Mouse (Mus musculus): ENCODE measurements around the gene Ext2. TPM values are rescaled to one million over a fixed set of nuclear protein-coding genes. Genes with fewer than 3 reads are reported as not detected.

Gene Ext2
- polyA plus RNA-seq, 1 experiment from 2014 or later = 126 TPM

DNA sequence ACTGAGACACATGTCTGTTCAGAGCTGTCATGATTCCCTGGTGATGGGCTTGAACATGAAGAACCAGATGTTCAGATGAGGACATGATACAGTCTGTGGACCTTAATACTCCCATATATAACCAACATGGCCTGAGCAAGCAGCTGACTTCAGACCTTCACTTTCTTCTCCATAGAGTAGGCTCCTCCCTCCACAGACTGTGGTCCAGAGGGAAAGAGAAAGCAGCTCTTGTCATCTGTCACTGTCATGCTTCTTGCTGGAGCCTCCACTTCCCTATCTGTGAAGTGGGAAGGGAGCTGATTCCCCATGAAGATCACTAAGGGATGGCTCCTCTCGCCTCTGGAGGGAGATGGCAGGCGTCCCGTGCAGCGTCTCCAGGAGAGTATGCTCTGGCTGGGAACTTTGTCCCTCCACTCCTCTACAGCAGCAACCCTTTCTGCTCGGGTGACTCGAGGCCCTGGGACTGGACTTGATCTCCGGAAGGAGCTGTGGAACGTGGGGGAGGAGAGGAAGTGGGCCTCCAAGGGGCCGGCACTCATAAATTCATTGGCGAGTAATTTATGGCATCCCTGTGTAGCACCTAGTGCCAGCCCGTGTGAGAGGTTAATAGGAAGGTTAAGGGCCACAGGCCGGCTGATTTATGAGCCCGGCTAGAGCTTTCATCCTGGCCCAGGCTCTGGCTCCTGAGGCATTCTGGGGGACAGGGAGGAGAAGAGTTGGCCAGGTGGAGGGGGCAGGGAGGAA is 197.5 kb downstream of the Ext2 start:
- ATAC-seq (ENCODE audit: low FRiP score, low TSS enrichment) = peak; percentile 92
- H3K4me2 ChIP-seq (replicated peaks; ENCODE audit: low read depth, low read length) = no peak overlapping the region
- WGBS = 2% methylated on average over 13 of the region's 13 CpGs

DNA sequence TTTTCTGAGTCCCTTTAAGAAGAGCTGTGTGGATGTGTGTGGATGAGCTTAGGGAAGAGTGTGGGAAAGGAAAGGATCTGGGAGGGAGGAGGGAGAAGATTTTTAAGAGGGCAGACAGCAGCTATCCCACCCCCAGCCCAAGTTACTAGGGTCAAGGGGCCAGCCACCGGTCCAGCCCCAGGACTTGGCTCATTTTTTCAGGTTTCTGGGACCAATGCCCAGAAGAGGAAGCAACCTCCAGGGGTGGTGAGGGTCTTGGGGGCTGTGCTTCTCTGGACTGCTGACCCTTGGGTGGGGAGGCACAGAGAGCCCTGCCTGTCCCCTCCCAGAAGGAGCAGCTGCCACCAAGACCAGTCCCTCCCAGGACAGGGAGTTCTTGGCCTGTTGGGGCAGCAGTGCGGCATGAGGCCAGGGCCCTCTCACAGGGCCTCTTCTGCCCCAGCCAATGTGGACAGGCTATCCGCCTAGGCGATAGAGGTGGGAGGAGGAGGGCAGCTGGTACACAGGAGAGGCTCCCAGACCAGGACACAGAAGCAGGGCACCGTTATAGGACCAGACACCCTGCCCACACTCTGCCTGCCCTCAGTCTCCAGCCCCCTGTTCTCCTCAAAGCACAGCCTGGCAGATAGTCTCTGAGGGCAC is 203.0 kb downstream of the Ext2 start:
- peak; percentile 65 for ATAC-seq (ENCODE audit: low FRiP score, low TSS enrichment)

More for the DNA sequence above, 197.5 kb downstream of the Ext2 start:
- H3K4me3 ChIP-seq (ENCODE audit: low read length) = no peak overlapping the region
- H3K9ac ChIP-seq (replicated peaks; ENCODE audit: low read length) = no peak overlapping the region
- H3K27me3 ChIP-seq (ENCODE audit: insufficient read depth, low read length) = peaks cover 25% of the 10 kb centered on the region
- 0 out of 2 replicates have a peak overlapping the region, but pooled peaks have one; percentile 25 for H3K27ac ChIP-seq (ENCODE audit: low read length)
- H3K4me1 ChIP-seq (ENCODE audit: insufficient read depth, low read length) = peaks cover 11% of the 10 kb centered on the region
- no peaks in the 10 kb centered on the region for H3K9me3 ChIP-seq (ENCODE audit: low read length)
- no peaks in the 10 kb centered on the region for H3K36me3 ChIP-seq (ENCODE audit: insufficient read depth, low read length)

DNA sequence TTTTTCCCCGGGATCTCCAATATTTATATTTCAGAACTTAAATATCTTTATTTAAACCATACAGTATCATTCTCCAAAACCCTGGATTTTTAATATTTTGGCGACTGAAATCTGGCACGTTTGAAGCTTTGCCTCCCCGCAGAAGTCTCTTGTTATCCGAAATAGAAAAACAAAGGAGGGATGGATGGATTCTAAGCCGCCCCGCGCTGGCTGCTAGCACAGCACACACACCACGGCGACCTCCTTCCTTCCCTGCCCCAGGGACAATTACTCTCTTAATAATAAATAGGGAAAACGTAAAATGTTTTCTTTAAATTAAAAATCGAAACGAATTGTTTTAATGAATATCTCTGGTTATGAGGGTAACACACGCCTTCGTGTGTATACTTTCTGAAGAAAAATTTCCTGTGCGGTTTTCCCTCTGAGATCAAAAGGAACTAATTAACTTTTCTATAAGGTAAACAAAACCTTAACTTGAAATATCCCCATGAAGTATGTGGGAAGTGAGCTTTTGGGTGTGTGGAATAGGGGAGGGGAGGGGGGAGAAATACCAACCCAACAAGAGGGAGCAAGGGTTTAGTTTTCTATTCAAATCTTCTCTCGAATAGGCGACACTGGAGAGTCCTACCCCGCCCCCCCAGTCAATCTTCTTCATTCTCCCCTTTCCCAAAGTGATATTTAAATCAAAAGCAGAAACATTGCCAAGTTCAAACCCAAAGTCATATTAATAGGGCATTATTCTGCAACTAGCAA is 203.7 kb downstream of the Ext2 start:
- peaks cover 13% of the 10 kb centered on the region for H3K4me1 ChIP-seq (ENCODE audit: insufficient read depth, low read length)
- 39% methylated on average over 19 of the region's 19 CpGs for WGBS
- ATAC-seq (ENCODE audit: low FRiP score, low TSS enrichment) = no peak
- H3K9me3 ChIP-seq (ENCODE audit: low read length) = no peaks in the 10 kb centered on the region
- H3K4me2 ChIP-seq (replicated peaks; ENCODE audit: low read depth, low read length) = no peak overlapping the region
- H3K4me3 ChIP-seq (ENCODE audit: low read length) = no peak overlapping the region
- no peak overlapping the region for H3K9ac ChIP-seq (replicated peaks; ENCODE audit: low read length)
- no peaks in the 10 kb centered on the region for H3K36me3 ChIP-seq (ENCODE audit: insufficient read depth, low read length)
- peaks cover 43% of the 10 kb centered on the region for H3K27me3 ChIP-seq (ENCODE audit: insufficient read depth, low read length)
- H3K27ac ChIP-seq (ENCODE audit: low read length) = no peak overlapping the region

More for the DNA sequence above, 203.0 kb downstream of the Ext2 start:
- Histone ChIP-seq H3K9me3 (ENCODE audit: low read length) (no peaks in the 10 kb centered on the region), H3K27ac (ENCODE audit: low read length) (no peak overlapping the region), H3K4me3 (ENCODE audit: low read length) (no peak overlapping the region), H3K4me1 (ENCODE audit: insufficient read depth, low read length) (peaks cover 13% of the 10 kb centered on the region), H3K36me3 (ENCODE audit: insufficient read depth, low read length) (no peaks in the 10 kb centered on the region), H3K4me2 (replicated peaks; ENCODE audit: low read depth, low read length) (no peak overlapping the region), H3K9ac (replicated peaks; ENCODE audit: low read length) (no peak overlapping the region), H3K27me3 (ENCODE audit: insufficient read depth, low read length) (peaks cover 41% of the 10 kb centered on the region)
- 31% methylated on average over 5 of the region's 5 CpGs for WGBS

DNA sequence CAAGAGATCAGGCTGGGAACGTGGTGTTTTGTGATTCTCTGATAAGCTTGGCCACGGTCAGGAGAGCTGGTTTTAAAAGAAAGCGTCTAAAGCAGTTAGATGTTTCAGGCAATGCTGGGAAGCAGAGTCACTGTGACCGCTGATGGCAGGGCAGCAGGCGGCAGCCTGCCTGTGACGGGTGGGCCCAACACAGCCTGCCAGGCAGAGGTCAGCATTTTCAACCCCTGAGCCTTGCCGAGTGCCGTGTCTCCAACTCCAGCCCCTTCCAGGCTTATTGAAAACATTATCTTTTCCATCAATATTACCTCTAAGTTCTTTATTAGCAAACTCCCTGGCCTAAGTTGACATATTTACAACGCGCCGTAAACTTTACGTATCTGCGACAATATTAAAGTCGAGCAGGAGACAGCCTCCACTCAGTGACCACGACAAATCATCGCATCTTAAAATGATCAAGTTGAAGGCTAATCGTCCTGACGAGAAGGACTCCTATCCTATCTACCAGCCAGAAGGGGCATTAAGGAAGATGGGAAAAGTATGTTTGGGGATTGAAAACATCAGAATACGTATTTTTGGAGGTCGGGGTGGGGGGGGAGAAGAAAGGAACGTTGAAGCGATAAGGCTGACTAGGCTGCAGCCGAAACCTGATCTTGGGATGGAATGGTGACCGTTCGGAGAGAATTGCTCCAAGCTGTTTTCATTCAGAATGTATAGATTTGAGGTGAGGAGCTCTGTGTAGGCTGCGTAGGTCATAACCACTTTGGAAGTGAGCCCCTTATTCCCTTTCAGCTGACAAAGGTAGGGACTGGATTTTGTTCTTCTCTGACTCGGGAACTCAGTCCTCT is 206.3 kb downstream of the Ext2 start:
- H3K4me2 ChIP-seq (replicated peaks; ENCODE audit: low read depth, low read length) = peak overlapping the region; percentile 11; the same call in 1 of the 2 replicates
- peaks cover 13% of the 10 kb centered on the region for H3K4me1 ChIP-seq (ENCODE audit: insufficient read depth, low read length)
- no peak overlapping the region for H3K4me3 ChIP-seq (ENCODE audit: low read length)
- peaks cover 43% of the 10 kb centered on the region for H3K27me3 ChIP-seq (ENCODE audit: insufficient read depth, low read length)
- H3K9me3 ChIP-seq (ENCODE audit: low read length) = no peaks in the 10 kb centered on the region
- WGBS = 21% methylated on average over 27 of the region's 27 CpGs
- no peak; the same call in 1 of the 2 replicates for ATAC-seq (ENCODE audit: low FRiP score, low TSS enrichment)
- H3K36me3 ChIP-seq (ENCODE audit: insufficient read depth, low read length) = no peaks in the 10 kb centered on the region
- 0 out of 2 replicates have a peak overlapping the region, but pooled peaks have one; percentile 16 for H3K9ac ChIP-seq (replicated peaks; ENCODE audit: low read length)
- H3K27ac ChIP-seq (ENCODE audit: low read length) = no peak overlapping the region

DNA sequence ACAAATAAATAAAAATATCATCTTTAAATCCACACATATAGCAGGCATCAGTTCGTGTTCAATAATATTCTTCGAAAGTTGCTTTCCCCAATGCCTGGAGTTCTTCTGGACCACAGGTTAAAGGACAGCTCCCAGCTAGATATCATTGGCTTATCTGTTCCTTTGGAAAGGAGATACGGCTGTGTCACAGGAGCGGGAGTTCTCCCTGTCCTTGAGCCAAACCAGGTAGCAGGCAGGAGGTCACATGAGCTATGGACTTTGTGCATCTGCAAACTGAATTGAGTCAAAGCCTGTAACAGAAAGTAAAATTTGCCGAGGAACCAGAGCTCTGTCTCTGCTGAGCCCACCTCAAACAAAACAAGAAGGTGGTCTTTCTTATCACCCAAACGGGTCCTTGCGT is 209.3 kb downstream of the Ext2 start:
- Histone ChIP-seq H3K4me1 (ENCODE audit: insufficient read depth, low read length) (peaks cover 13% of the 10 kb centered on the region), H3K9me3 (ENCODE audit: low read length) (no peaks in the 10 kb centered on the region), H3K27me3 (ENCODE audit: insufficient read depth, low read length) (peaks cover 27% of the 10 kb centered on the region), H3K4me3 (ENCODE audit: low read length) (no peak overlapping the region), H3K36me3 (ENCODE audit: insufficient read depth, low read length) (no peaks in the 10 kb centered on the region), H3K27ac (ENCODE audit: low read length) (no peak overlapping the region), H3K4me2 (replicated peaks; ENCODE audit: low read depth, low read length) (no peak overlapping the region), H3K9ac (replicated peaks; ENCODE audit: low read length) (no peak overlapping the region)
- ATAC-seq (ENCODE audit: low FRiP score, low TSS enrichment) = no peak
- WGBS = 85% methylated on average over 7 of the region's 7 CpGs

Other genes starting within 250 kb of the Ext2 start
- 0.17 and 0.21 TPM in 2 replicates for gene Alx4, start 180.2 kb downstream of the Ext2 start, polyA plus RNA-seq (2015; fragmentation: Nextera tagmentation; extraction: Ambion mirVana)
- 9.0 and 9.8 TPM in 2 replicates for gene Accs, start 27.4 kb upstream of the Ext2 start, polyA plus RNA-seq (2015; fragmentation: Nextera tagmentation; extraction: Ambion mirVana)
- gene Accsl, start 46.6 kb upstream of the Ext2 start, polyA plus RNA-seq (2015; fragmentation: Nextera tagmentation; extraction: Ambion mirVana) = not detected in 2 replicates
- gene Gm13889, start 134.6 kb upstream of the Ext2 start, polyA plus RNA-seq (2015; fragmentation: Nextera tagmentation; extraction: Ambion mirVana) = 9.5 and 10.0 TPM in 2 replicates
- not detected in 2 replicates for gene Gm27027, start 173.8 kb upstream of the Ext2 start, polyA plus RNA-seq (2015; fragmentation: Nextera tagmentation; extraction: Ambion mirVana)
- 67.3 and 67.5 TPM in 2 replicates for gene Alkbh3, start 188.2 kb upstream of the Ext2 start, polyA plus RNA-seq (2015; fragmentation: Nextera tagmentation; extraction: Ambion mirVana)